8 mouse cellular contexts compared by ENCODE assay signal in genomic region chr13:20306180-20307177, GRCm38 (mm10).
A peak's percentile ranks its signal among the peaks of the same experiment; 100 is the strongest.
DNase-seq lines count a peak whose midpoint lies in the region; ATAC-seq and TF ChIP-seq lines count a peak whose summit lies in the region.

No protein-coding gene starts in this region.

- no peak overlapping the region for H3K4me3 ChIP-seq in hindbrain, embryonic 16.5 days (ENCODE audit: low read length)
- H3K4me3 ChIP-seq in hindbrain, embryonic 14.5 days (replicated peaks; ENCODE audit: low read length): no peak overlapping the region
- H3K4me3 ChIP-seq in midbrain, embryonic 14.5 days (replicated peaks; ENCODE audit: low read depth, low read length): no peak overlapping the region

- no peak for TF ChIP-seq CTCF in brain, embryonic 14.5 days (IDR thresholded peaks at IDR 0.05; ENCODE audit: borderline replicate concordance, extremely low read depth, insufficient read depth, insufficient read length)

- no peak for TF ChIP-seq POLR2A in brain, embryonic 14.5 days (IDR thresholded peaks at IDR 0.05; ENCODE audit: borderline replicate concordance, extremely low read depth, insufficient read depth, insufficient read length, poor library complexity, severe bottlenecking)

- no peak overlapping the region for H3K27ac ChIP-seq in hindbrain, embryonic 16.5 days (ENCODE audit: low read depth, low read length)
- no peak overlapping the region for H3K27ac ChIP-seq in hindbrain, embryonic 14.5 days
- H3K27ac ChIP-seq in midbrain, embryonic 14.5 days (replicated peaks; ENCODE audit: low read depth, low read length): no peak overlapping the region

- peaks cover 3% of the 10 kb centered on the region; the same call in 1 of the 2 replicates for H3K4me1 ChIP-seq in hindbrain, embryonic 16.5 days (ENCODE audit: control insufficient read depth, insufficient read depth, low read depth, low read length)
- no peaks in the 10 kb centered on the region for H3K4me1 ChIP-seq in hindbrain, embryonic 14.5 days (replicated peaks; ENCODE audit: control insufficient read depth, insufficient read depth, low read length)
- H3K4me1 ChIP-seq in midbrain, embryonic 14.5 days (ENCODE audit: control insufficient read depth, insufficient read depth, low read length): no peaks in the 10 kb centered on the region

- H3K4me2 ChIP-seq in hindbrain, embryonic 16.5 days (ENCODE audit: low read length): no peak overlapping the region
- H3K4me2 ChIP-seq in hindbrain, embryonic 14.5 days (replicated peaks): no peak overlapping the region
- no peak overlapping the region for H3K4me2 ChIP-seq in midbrain, embryonic 14.5 days (ENCODE audit: low read length)

- ATAC-seq in hindbrain, embryonic 16.5 days: peak; percentile 38; the same call in 1 of the 2 replicates
- ATAC-seq in hindbrain, embryonic 14.5 days (ENCODE audit: low FRiP score): no peak; the same call in 1 of the 2 replicates
- ATAC-seq in midbrain, embryonic 14.5 days (ENCODE audit: low FRiP score, low TSS enrichment): peak; percentile 40

- WGBS in hindbrain, embryonic 16.5 days: 56% methylated on average over 5 of the region's 5 CpGs
- WGBS in hindbrain, embryonic 14.5 days: 69% methylated on average over 5 of the region's 5 CpGs
- WGBS in midbrain, embryonic 14.5 days: 51% methylated on average over 5 of the region's 5 CpGs

- H3K9ac ChIP-seq in hindbrain, embryonic 16.5 days (ENCODE audit: low read depth, low read length): no peak overlapping the region
- H3K9ac ChIP-seq in hindbrain, embryonic 14.5 days: no peak overlapping the region
- no peak overlapping the region for H3K9ac ChIP-seq in midbrain, embryonic 14.5 days (replicated peaks; ENCODE audit: low read length)

- no peaks in the 10 kb centered on the region for H3K9me3 ChIP-seq in hindbrain, embryonic 16.5 days (ENCODE audit: control insufficient read depth, low read length)
- H3K9me3 ChIP-seq in hindbrain, embryonic 14.5 days (ENCODE audit: control insufficient read depth, low read length): no peaks in the 10 kb centered on the region
- no peaks in the 10 kb centered on the region for H3K9me3 ChIP-seq in midbrain, embryonic 14.5 days (ENCODE audit: control insufficient read depth, low read length)

- H3K27me3 ChIP-seq in hindbrain, embryonic 16.5 days (replicated peaks; ENCODE audit: control insufficient read depth, insufficient read depth, low read length): no peaks in the 10 kb centered on the region
- no peaks in the 10 kb centered on the region for H3K27me3 ChIP-seq in hindbrain, embryonic 14.5 days (ENCODE audit: control insufficient read depth, insufficient read depth, low read length)
- H3K27me3 ChIP-seq in midbrain, embryonic 14.5 days (ENCODE audit: control insufficient read depth, insufficient read depth, low read length): no peaks in the 10 kb centered on the region

- DNase-seq in hindbrain, embryonic 14.5 days (ENCODE audit: low spot score): no peak
- DNase-seq in brain, embryonic 14.5 days (ENCODE audit: low read depth): peak; percentile 40
- DNase-seq in heart, adult 9 months (ENCODE audit: low spot score in 2 of 2): peak; percentile 23 to 27
- DNase-seq in midbrain, embryonic 14.5 days: peak; percentile 37
- DNase-seq in yolk sac, embryonic 10.5 days (ENCODE audit: low spot score): no peak
- DNase-seq in thymus, postnatal 25 days: no peak
- no peak for DNase-seq in urinary bladder, postnatal 10 days (ENCODE audit: low spot score)

- no peaks in the 10 kb centered on the region for H3K36me3 ChIP-seq in hindbrain, embryonic 16.5 days (ENCODE audit: control insufficient read depth, insufficient read depth, low read length)
- no peaks in the 10 kb centered on the region for H3K36me3 ChIP-seq in hindbrain, embryonic 14.5 days (replicated peaks; ENCODE audit: control insufficient read depth, insufficient read depth)
- H3K36me3 ChIP-seq in midbrain, embryonic 14.5 days (ENCODE audit: control insufficient read depth, insufficient read depth, low read length): no peaks in the 10 kb centered on the region

Comparison
In these comparisons a context has a peak if more than half of its experiments do, and no peak if none do; other contexts are left out.
1. DNase-seq: peak in brain, embryonic 14.5 days (single experiment), heart, adult 9 months (2 of 2) and midbrain, embryonic 14.5 days (single experiment); none in hindbrain, embryonic 14.5 days (single experiment), yolk sac, embryonic 10.5 days (single experiment), thymus, postnatal 25 days (single experiment) and urinary bladder, postnatal 10 days (single experiment).